Mouse (Mus musculus): Measurements from ENCODE around the gene Ptpn14.

The Ptpn14 gene

GRCm38 (mm10) chr1:189808453-189808852 is 80.4 kb downstream of the Ptpn14 start:
- DNase-seq (ENCODE audit: low spot score in 2 of 2): no peak

DNA sequence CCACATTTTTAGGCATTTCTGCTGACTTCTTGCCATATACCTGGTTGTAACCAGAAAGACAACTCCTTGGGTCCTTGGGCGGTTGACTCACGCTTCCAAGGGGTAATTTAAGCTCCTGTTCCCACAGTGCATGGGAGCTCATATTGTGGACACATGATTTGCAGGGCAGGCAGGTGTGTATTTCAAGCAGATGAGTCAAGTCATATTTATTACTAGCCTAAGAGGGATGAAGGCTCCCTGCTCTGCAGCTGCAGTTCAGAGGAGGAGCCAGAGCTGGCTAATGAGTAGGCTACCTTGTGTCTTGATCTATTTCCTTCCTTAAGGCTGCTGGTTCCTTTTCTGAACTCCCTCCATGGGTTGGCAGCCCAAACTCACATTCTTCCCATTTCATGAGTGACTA is 83.7 kb downstream of the Ptpn14 start:
- no peak for DNase-seq (ENCODE audit: low spot score in 2 of 2)

DNA sequence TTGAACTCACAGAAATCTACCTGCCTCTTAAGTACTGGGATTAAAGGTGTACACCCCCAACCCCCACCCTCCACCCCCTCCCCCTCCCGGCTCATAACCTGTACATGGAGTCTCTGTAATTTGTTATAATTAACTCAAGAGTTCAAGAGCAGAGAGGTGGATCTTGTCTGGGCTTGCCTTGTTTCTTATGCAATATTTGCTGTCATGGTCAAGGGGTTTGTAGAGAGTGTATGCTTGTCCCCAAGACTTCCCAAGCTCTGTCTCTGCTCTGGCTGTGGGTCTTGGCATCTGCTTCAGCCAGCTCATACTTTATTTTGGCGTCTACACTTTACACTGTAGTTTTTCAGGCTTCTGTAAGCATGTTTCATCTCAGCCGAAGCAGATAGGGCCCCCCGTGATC is 86.3 kb downstream of the Ptpn14 start:
- no peak for DNase-seq (ENCODE audit: low spot score in 2 of 2)

DNA sequence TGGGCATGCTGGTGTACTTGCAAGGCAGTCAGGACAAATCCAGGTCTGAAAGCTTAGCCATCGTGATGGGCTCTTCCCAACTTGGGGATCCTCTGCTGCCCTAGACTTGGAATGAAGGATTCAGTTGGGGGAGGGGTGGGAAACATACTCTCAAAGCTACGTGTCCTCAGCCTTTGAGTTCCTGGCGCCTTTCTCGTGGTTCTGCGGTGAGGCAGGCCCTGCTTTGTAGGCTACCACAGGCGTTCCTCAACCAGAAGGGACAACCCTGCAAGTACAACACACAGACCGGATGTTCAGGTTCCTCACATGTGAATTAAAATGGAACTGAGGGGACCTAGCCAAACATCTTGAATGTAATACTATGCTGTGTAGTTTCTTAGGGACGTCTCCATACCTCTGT is 89.0 kb downstream of the Ptpn14 start:
- DNase-seq (ENCODE audit: low spot score in 2 of 2): no peak

- DNase-seq (ENCODE audit: low spot score in 2 of 2): no peak
Observed at GRCm38 (mm10) chr1:189817810-189818209, 89.7 kb downstream of the Ptpn14 start.

GRCm38 (mm10) chr1:189820111-189820510 is 92.0 kb downstream of the Ptpn14 start:
- DNase-seq (ENCODE audit: low spot score in 2 of 2): no peak

DNA sequence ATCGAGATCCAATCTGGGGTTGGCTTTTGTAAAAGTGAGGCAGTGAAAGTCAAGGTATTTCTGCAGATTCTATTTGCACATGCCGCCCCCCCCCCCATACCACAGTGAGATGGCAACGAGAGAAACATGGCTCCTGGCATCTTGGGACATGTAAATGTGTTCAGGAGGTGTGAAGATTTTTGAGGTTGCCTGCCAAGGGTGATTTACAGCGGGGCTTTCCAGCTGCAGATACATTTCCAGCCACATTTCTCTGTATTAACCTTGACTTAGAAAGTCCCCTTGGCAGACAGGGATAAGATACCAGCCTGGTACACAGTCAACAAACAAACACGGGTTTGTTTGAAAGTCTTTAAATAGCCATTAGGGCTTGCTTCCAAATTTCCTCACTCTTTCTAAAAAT is 96.4 kb downstream of the Ptpn14 start:
- peak; percentile 25 to 26 for DNase-seq (ENCODE audit: low spot score in 2 of 2)

DNA sequence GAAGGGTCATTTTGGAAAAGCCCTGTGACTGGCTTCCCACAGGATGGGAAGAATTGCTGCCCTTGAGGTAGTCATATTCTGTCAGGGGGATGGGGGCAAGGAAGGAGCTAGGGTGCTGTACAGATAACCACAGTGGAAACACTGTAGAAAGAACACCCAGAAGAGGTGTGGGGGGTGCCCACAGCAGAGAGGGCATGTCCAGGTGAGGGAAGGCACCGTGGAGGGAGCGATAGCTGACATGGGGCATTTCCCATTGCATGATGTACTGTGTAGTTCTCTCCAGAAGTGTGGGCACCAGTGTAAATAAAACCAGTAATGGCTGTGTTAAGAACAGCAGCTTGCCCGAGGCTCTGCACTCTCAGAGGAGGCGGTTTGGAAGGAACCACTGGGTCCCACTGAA is 102.3 kb downstream of the Ptpn14 start:
- no peak for DNase-seq (ENCODE audit: low spot score in 2 of 2)

- DNase-seq (ENCODE audit: low spot score in 2 of 2): no peak
Observed at GRCm38 (mm10) chr1:189830797-189831232, 102.7 kb downstream of the Ptpn14 start.

- DNase-seq (ENCODE audit: low spot score in 2 of 2): no peak
Observed at GRCm38 (mm10) chr1:189833351-189833750, 105.3 kb downstream of the Ptpn14 start.

GRCm38 (mm10) chr1:189834166-189834565 is 106.1 kb downstream of the Ptpn14 start:
- DNase-seq (ENCODE audit: low spot score in 2 of 2): no peak

DNA sequence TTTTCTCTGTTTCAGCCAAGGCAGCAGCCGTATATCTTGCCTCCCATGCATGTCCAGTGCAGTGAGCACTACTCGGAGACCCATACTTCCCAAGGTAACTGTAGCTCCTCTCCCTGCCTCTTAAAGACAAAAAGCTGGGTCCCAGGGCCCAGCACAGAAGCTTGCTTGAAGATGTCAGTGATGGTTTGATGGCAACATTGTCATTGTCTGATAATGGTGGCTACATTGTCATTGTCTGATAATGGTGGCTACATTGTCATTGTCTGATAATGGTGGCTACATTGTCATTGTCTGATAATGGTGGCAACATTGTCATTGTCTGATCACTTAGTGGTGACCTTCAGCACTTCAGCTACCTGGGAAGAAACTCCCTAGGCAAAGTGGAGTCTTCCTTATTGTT is 118.3 kb downstream of the Ptpn14 start:
- DNase-seq (ENCODE audit: low spot score in 2 of 2): no peak

DNA sequence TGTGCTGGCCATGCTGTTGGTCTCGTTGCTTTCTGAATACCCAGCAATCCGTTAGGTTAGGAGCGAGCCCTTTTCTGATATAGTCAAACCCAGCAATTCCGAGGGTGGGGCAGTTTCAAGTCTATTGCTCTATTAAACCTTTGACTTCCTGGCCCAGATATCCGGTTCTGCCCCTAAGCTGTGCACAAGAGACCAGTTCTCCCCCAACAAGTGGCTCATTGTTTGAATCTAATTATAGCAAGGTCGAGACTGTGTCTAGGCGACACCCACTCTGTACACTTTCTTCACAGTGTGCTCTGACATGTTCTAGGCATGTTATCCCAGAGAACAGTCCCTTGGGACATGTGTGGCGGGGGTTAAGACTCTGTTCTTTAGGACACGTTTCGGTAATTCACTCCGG is 121.5 kb downstream of the Ptpn14 start:
- DNase-seq (ENCODE audit: low spot score in 2 of 2): no peak

DNA sequence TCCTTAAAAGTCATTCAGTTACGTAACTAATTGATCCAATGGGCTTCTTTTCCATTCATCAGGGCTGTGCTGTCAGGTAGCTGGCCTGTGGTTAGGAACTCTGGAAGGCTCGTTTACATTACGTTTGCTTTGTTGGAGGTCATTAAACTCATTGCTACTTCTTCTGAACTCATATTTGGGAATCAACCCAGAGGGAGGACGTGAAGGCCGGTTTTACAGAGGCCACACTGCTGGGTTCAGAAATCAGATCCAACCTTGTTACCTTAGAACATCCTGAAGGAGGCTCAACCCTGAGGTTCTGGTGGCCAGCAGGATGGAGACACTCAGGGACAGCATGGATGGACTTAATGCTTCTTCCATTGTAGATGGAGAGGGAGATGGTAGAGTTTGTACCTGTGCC is 124.0 kb downstream of the Ptpn14 start:
- DNase-seq (ENCODE audit: low spot score in 2 of 2): no peak

DNA sequence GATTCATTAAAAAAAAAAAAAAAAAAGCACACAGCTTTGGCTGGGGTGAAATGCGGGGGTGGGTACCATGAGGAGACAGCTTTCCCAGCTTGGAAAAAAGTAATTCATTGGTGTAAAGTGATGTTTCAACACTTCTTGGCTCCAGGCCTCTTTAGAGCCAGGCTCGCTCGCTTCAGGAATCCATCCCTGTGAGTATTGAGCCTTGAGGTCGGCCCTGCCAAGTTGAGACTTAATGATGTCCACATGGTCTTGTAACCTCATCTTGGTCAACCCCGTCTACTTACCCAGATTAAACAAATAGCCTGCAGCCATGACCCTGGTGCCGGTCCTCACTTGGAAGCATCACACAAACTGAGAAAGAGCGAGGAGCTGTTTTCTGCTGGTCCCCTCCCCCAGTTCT is 124.4 kb downstream of the Ptpn14 start:
- DNase-seq (ENCODE audit: low spot score in 2 of 2): no peak

GRCm38 (mm10) chr1:189854646-189855045 is 126.6 kb downstream of the Ptpn14 start:
- no peak for DNase-seq (ENCODE audit: low spot score in 2 of 2)

GRCm38 (mm10) chr1:189855739-189856138 is 127.7 kb downstream of the Ptpn14 start:
- DNase-seq (ENCODE audit: low spot score in 2 of 2): no peak

- no peak for DNase-seq (ENCODE audit: low spot score in 2 of 2)
Observed at GRCm38 (mm10) chr1:189858377-189858776, 130.3 kb downstream of the Ptpn14 start.

GRCm38 (mm10) chr1:189860112-189860941 is 132.3 kb downstream of the Ptpn14 start:
- no peak for DNase-seq (ENCODE audit: low spot score in 2 of 2)

DNA sequence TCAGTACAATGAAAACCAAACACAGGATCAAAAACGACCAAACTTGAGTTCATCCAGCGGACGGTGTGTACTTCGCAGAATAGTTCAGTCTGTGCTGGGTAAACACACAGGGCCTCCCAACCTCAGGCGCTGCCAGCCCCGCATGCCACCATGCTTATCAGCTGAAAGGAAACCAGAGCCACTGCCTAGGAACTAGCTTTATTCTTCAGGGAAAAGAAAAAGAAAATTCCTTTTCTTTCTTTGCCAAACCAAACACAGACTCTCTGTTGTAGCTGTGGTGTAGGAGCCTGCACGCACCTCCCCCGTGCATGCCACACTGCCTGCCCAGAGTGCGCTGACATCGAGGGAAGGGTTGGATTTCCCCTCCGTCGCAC is 132.9 kb downstream of the Ptpn14 start:
- DNase-seq (ENCODE audit: low spot score in 2 of 2): no peak

DNA sequence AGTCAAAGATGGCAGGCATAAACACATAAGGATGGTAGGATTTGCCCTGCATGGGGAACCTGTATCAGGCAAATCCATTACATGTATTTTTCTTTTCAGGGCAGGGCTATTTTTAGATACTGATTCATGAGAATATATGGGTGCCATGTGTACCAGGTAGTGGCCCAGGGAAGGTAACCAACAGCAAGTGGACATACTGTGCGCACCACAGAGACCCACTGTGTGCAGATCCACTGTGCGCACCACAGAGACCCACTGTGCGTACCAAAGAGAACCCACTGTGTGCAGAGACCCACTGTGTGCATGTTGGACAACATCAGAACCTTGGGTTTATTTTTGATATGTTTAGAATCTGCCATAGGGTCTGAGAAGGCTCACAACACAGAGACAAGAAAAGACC is 135.7 kb downstream of the Ptpn14 start:
- no peak for DNase-seq (ENCODE audit: low spot score in 2 of 2)

GRCm38 (mm10) chr1:189864301-189864700 is 136.2 kb downstream of the Ptpn14 start:
- no peak for DNase-seq (ENCODE audit: low spot score in 2 of 2)

DNA sequence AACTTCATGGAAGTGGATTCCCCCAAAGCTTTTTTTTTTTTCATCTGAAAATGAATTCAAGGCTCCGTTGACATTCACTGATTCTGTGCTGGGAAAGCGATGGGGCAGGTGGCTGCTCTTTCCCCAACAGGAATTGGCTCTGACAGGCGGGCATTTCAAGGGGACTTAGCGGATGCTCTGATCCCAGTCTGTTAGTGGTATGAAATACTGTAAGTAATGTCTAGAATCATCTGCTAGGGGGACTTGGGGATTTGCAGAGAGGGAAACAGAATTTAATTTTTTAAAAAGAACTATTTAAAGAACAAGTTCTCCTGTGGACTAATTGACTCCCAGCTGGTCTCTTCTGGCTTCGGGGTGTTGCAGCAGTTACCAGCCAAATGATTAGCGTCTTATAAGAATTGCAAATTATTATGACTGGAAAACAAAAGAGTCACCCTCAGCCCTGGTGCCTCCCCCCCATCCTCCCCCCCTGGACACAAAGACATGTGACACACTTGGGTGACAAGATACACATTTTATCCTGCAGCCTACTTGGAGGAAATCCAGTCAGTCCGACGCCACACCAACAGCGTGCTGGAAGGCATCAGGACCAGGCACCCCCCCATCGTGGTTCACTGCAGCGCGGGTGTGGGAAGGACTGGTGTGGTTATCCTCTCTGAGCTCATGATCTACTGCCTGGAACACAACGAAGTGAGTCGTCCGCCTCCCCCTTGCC is 136.9 kb downstream of the Ptpn14 start:
- no peak for DNase-seq (ENCODE audit: low spot score in 2 of 2)
